Mouse (Mus musculus) CD4-positive, CD25-positive, alpha-beta regulatory T cell, adult 2 months (primary cell): ENCODE data around the gene Gm10135.

Experiments
- DNase-seq: peaks from one replicate; pipeline ENCODE4 v3.0.0-alpha.2; 2012; ENCODE audit warnings: low read depth, low spot score

Gene Gm10135

GRCm38 (mm10) chr5:72960096-72960495 is 14.4 kb downstream of the Gm10135 start:
- no peak for DNase-seq

GRCm38 (mm10) chr5:72957281-72957680 is 17.2 kb downstream of the Gm10135 start:
- DNase-seq, result no peak

GRCm38 (mm10) chr5:72953996-72954604 is 20.4 kb downstream of the Gm10135 start:
- DNase-seq, result no peak

DNA sequence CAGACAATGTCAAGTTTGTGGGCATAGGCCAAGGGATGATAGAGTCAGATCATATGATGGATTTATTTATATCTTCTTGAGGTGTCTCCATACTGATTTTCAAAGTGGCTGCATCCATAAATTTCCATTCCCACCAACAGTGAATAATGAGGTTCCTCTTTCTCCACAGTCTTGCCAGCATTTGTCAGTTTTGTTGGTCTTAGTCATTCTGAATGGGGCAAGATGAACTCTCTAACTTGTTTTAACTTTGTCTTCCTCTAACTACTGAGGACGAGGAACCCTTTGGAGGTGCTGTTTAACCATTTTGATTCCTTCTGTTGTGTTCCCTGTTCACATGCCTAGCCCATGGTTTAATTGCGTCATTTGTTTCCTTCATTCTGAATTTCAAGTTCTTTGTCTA is 24.2 kb downstream of the Gm10135 start:
- DNase-seq, result no peak

DNA sequence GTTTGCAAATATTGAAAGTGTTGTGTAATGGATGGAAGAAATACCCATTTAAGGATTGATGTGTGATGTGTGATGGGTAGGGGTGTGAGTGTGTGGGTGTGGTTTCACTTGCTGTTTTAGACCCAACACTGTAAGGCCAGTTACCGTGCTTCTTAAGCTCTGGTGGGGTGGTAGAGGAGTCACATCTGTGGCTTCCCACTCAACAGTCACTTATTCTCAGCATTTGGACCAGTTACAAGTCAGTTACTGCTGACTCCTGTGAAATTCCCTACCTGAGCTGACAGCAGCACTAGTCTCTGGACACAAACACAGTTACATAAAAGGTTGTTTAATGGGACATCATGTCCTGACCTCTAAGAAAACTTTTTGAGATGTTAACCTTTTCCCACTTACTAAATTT is 26.4 kb downstream of the Gm10135 start:
- no peak for DNase-seq

GRCm38 (mm10) chr5:72940906-72941432 is 33.5 kb downstream of the Gm10135 start:
- DNase-seq, result peak; percentile 48

DNA sequence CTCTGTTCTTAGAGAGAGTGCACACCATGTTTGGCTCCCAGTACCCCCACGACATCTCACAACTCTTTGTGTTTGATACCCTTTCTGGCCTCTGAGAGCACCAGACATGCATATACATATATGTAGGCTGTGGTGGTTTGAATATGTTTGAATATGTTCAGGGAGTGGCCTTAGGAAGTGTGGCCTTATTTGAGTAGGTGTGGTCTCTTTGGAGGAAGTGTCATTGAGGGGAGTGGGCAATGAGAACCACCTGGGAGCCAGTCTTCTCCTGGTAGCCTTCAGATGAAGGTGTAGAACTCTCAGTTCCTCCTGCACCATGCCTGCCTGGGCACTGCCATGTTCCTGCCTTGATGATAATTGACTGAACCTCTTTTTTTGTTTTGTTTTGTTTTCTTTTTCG is 35.2 kb downstream of the Gm10135 start:
- DNase-seq, result no peak

DNA sequence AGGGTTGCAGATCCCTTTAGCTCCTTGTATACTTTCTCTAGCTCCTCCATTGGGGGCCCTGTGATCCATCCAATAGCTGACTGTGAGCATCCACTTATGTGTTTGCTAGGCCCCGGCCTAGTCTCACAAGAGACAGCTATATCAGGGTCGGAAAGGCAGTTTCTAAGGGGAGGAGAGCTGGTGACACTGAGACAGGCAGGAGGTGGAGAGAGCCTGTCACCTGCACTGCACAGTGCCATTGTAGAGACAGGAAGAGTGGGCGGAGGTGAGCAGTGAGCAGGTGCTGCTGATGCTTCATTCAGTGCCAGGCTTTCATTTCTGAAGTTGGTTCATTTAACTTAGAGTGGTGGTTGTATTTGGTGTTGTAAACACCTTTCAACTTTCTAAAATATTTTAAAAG is 36.1 kb downstream of the Gm10135 start:
- peak; percentile 69 for DNase-seq

GRCm38 (mm10) chr5:72933026-72933675 is 41.4 kb downstream of the Gm10135 start:
- DNase-seq, result no peak

DNA sequence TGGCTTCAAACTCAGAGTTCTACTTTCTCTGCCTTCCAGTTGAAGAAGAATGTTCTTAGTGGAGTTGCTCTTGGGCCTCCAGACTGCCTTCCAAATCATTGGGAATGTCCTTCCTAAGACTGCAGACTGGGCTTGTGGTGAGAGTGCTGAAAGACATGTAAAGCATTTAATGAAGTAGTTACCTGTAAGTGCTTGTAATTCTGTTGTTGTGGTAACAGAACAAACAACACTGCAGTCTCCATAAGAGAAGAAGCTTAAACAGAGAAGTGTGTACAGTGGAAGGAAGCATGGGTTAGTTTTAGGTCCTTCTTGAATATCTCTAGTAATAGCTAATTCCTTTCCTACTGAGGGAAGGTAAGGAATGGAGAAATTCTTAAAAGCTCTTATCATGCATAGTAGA is 47.4 kb downstream of the Gm10135 start:
- DNase-seq, result no peak

DNA sequence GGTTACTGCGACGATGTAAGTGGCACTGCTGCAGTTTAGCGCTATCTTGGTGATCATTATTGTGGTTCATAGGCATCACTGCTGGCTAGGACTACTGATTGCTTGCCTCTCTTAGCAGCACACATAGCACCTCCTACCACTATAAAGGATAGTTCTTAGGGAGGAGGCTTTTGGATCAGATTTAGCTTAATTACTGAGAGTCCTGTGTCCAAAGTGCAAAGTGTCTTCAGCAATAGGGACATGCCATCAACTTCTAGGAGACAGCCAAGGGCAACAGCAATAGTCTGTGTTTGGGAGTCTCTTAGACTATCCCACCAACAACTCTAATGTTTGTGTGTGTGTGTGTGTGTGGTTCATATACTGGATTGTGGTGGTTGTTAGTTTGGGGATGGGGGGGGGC is 51.7 kb downstream of the Gm10135 start:
- no peak for DNase-seq

DNA sequence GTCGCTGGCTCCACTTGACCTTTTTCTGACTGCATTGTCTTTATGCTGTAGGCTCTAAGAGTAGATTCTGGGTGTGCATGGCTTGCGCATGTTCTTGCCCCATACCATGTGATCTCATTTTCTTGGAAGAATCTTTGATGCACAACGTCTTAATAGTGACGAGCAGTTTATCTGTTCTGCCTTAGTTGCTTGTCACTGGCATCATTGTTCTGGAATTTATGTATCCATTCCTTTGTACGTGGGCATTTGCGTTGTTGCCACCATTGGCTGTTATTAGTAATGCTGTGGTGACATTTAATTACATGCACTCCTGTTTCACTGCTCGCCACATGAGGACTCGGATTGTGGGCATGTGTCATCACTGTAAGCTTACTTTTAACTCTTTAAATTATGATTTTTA is 53.3 kb downstream of the Gm10135 start:
- DNase-seq, result no peak

DNA sequence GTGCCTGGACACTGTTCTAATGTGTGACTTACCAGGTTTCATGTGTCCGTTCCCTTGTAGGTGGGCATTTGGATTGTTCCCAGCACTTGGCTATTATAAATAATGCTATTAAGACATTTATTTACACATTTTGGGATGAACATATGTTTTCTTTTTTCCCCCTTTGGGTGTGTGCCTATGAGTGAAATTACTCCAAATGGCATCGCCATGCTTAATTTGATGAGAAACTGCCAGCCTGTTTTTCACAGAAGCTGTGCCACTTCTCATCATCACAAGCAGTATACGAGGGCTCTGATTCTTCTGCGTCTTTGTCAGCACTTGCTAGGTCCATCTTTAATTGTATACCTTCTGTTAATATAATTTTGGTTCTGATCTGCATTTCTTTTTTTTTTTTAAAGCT is 54.1 kb downstream of the Gm10135 start:
- DNase-seq, result no peak

DNA sequence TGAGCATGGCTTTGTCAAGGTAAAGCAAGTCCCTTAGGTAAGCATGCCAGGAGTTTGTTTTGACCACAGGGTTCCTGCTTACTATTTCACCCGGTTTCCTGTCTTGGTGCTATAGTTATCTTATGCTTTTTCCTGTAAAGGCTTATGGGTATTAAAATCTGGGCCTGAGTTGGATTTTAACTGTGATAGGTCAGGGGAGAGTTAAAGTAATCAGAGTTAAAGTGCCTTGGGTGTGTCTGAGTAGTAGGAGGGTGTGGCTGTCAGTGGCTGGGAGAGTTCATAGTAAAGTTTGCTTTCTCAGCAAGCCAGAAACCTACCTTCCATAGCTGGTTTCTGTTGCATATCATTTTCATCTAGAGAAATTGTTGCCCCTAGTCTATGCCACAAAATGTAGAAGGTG is 57.7 kb downstream of the Gm10135 start:
- DNase-seq, result peak; percentile 45

GRCm38 (mm10) chr5:72916048-72916447 is 58.5 kb downstream of the Gm10135 start:
- DNase-seq, result no peak
